ENCODE assay signal across 23 mouse cellular contexts in genomic region chr16:55691069-55691468, GRCm38 (mm10).
DNase-seq lines count a peak whose midpoint lies in the region; ATAC-seq and TF ChIP-seq lines count a peak whose summit lies in the region.
"Had no signal": no experiment of that assay in that cellular context is flagged by ENCODE, and none has a peak within 500 bp of the region (broad histone marks: within the 10 kb centered on the region; RNA-seq: fewer than 3 reads in every experiment).

No protein-coding gene starts in this region.

- H3K9ac ChIP-seq in liver, embryonic 16.5 days (ENCODE audit: low read depth, low read length) = no peak overlapping the region
- H3K9ac ChIP-seq in MEL (ENCODE audit: control insufficient read depth, low read depth, low read length, poor library complexity, severe bottlenecking) = no peak overlapping the region
- no peak overlapping the region for H3K9ac ChIP-seq in hindbrain, embryonic 16.5 days (ENCODE audit: low read depth, low read length)
- H3K9ac ChIP-seq: embryonic facial prominence, embryonic 15.5 days; neural tube, embryonic 12.5 days; stomach, embryonic 15.5 days had no signal

- 56% methylated on average over 2 of the region's 2 CpGs for WGBS in liver, embryonic 16.5 days (ENCODE audit: insufficient replicate concordance)
- WGBS in hindbrain, embryonic 16.5 days = 96% methylated on average over 2 of the region's 2 CpGs

- H3K4me2 ChIP-seq in liver, embryonic 16.5 days (ENCODE audit: low read depth, low read length) = no peak overlapping the region
- no peak overlapping the region for H3K4me2 ChIP-seq in hindbrain, embryonic 16.5 days (ENCODE audit: low read length)
- H3K4me2 ChIP-seq: embryonic facial prominence, embryonic 15.5 days; midbrain, embryonic 11.5 days; neural tube, embryonic 12.5 days; stomach, embryonic 15.5 days had no signal

- no peak for TF ChIP-seq CTCF in MEL (IDR thresholded peaks at IDR 0.05 in 2 of 3, conservative IDR thresholded peaks at IDR 0.05 in 1 of 3; ENCODE audit: control insufficient read depth in 1 of 3, insufficient read depth in 1 of 3, low read depth in 2 of 3, low read length in 3 of 3, poor library complexity in 1 of 3, severe bottlenecking in 1 of 3)

- H3K27ac ChIP-seq in liver, embryonic 16.5 days (ENCODE audit: low read length) = no peak overlapping the region
- H3K27ac ChIP-seq in MEL (ENCODE audit: control insufficient read depth, low read depth, low read length) = no peak overlapping the region
- no peak overlapping the region for H3K27ac ChIP-seq in hindbrain, embryonic 16.5 days (ENCODE audit: low read depth, low read length)
- H3K27ac ChIP-seq: embryonic facial prominence, embryonic 15.5 days; heart, embryonic 10.5 days; neural tube, embryonic 12.5 days; stomach, embryonic 15.5 days had no signal

- H3K4me3 ChIP-seq in liver, embryonic 16.5 days (ENCODE audit: low read depth, low read length) = no peak overlapping the region
- H3K4me3 ChIP-seq in MEL (ENCODE audit: control insufficient read depth in 1 of 2, insufficient read depth in 1 of 2, low read depth in 2 of 2, low read length in 2 of 2) = no peak overlapping the region
- no peak overlapping the region for H3K4me3 ChIP-seq in hindbrain, embryonic 16.5 days (ENCODE audit: low read length)
- H3K4me3 ChIP-seq: embryonic facial prominence, embryonic 15.5 days; heart, embryonic 10.5 days; neural tube, embryonic 12.5 days; stomach, embryonic 15.5 days had no signal

- ATAC-seq in liver, embryonic 16.5 days (ENCODE audit: low read depth) = peak; percentile 54
- ATAC-seq in hindbrain, embryonic 16.5 days = no peak
- ATAC-seq: forebrain, embryonic 16.5 days; inflammation-experienced regulatory T-cells, adult 6 months; Patski had no signal

- TF ChIP-seq POLR2A in MEL (IDR thresholded peaks at IDR 0.05; ENCODE audit: control insufficient read depth in 1 of 2, insufficient read depth in 1 of 2, low read depth in 1 of 2, low read length in 2 of 2, poor library complexity in 1 of 2) = no peak

- no peaks in the 10 kb centered on the region for H3K9me3 ChIP-seq in liver, embryonic 16.5 days (replicated peaks; ENCODE audit: control insufficient read depth, low read length)
- no peaks in the 10 kb centered on the region for H3K9me3 ChIP-seq in MEL (replicated peaks; ENCODE audit: insufficient read depth, low read length)
- no peaks in the 10 kb centered on the region for H3K9me3 ChIP-seq in hindbrain, embryonic 16.5 days (ENCODE audit: control insufficient read depth, low read length)
- H3K9me3 ChIP-seq: embryonic facial prominence, embryonic 15.5 days; heart, embryonic 10.5 days; neural tube, embryonic 12.5 days; stomach, embryonic 15.5 days had no signal

- no peaks in the 10 kb centered on the region for H3K36me3 ChIP-seq in liver, embryonic 16.5 days (ENCODE audit: control insufficient read depth, insufficient read depth)
- no peaks in the 10 kb centered on the region for H3K36me3 ChIP-seq in MEL (ENCODE audit: control insufficient read depth in 1 of 2, insufficient read depth in 2 of 2, low read length in 2 of 2)
- no peaks in the 10 kb centered on the region for H3K36me3 ChIP-seq in splenic B cell, adult 2 months (ENCODE audit: control insufficient read depth, insufficient read depth, low read length, poor library complexity, severe bottlenecking)
- no peaks in the 10 kb centered on the region for H3K36me3 ChIP-seq in hindbrain, embryonic 16.5 days (ENCODE audit: control insufficient read depth, insufficient read depth, low read length)
- H3K36me3 ChIP-seq: embryonic facial prominence, embryonic 15.5 days; heart, embryonic 10.5 days; neural tube, embryonic 12.5 days; stomach, embryonic 15.5 days had no signal

- no peaks in the 10 kb centered on the region for H3K27me3 ChIP-seq in liver, embryonic 16.5 days (ENCODE audit: control insufficient read depth, insufficient read depth, low read depth, low read length)
- peaks cover 0 to 1% of the 10 kb centered on the region in 2 experiments; a peak in 2 of 4 replicates for H3K27me3 ChIP-seq in MEL (ENCODE audit: control insufficient read depth in 1 of 2, insufficient read depth in 2 of 2, low read length in 2 of 2)
- H3K27me3 ChIP-seq in splenic B cell, adult 2 months (ENCODE audit: control insufficient read depth, insufficient read depth, low read length, poor library complexity, severe bottlenecking) = no peaks in the 10 kb centered on the region
- no peaks in the 10 kb centered on the region for H3K27me3 ChIP-seq in hindbrain, embryonic 16.5 days (replicated peaks; ENCODE audit: control insufficient read depth, insufficient read depth, low read length)
- H3K27me3 ChIP-seq: embryonic facial prominence, embryonic 15.5 days; neural tube, embryonic 12.5 days; Patski; stomach, embryonic 15.5 days had no signal

- DNase-seq in liver (no peak), MEL (ENCODE audit: low read depth, low spot score) (peak; percentile 14)
- DNase-seq in lung, postnatal 25 days (ENCODE audit: low spot score) = peak; percentile 24
- DNase-seq in splenic B cell, adult 2 months (ENCODE audit: low read depth, low spot score) = peak; percentile 24
- no peak for DNase-seq in adrenal gland, adult 2 months
- DNase-seq: adrenal gland, postnatal 10 days; B cell, adult 2 months; cerebellum, adult 11-12 months; cerebellum, postnatal 25 days; kidney, adult 2 months; kidney, postnatal 25 days; left cerebral cortex, postnatal 4 days; spleen, adult 18-20 months had no signal

- no peak for TF ChIP-seq RAD21 in MEL (IDR thresholded peaks at IDR 0.05; ENCODE audit: low read depth, low read length)

- TF ChIP-seq EP300 in MEL (IDR thresholded peaks at IDR 0.05; ENCODE audit: low read depth in 1 of 2, low read length in 2 of 2) = no peak

- H3K4me1 ChIP-seq in liver, embryonic 16.5 days (ENCODE audit: control insufficient read depth, low read depth, low read length) = no peaks in the 10 kb centered on the region
- H3K4me1 ChIP-seq in MEL (ENCODE audit: control insufficient read depth in 1 of 2, insufficient read depth in 2 of 2, low read length in 2 of 2) = no peaks in the 10 kb centered on the region; a peak in 1 of 4 replicates
- no peaks in the 10 kb centered on the region for H3K4me1 ChIP-seq in hindbrain, embryonic 16.5 days (ENCODE audit: control insufficient read depth, insufficient read depth, low read depth, low read length)
- H3K4me1 ChIP-seq: embryonic facial prominence, embryonic 15.5 days; heart, embryonic 10.5 days; neural tube, embryonic 12.5 days; stomach, embryonic 15.5 days had no signal

- H3K79me2 ChIP-seq in MEL (ENCODE audit: control insufficient read depth, insufficient read depth, low read length, poor library complexity) = no peaks in the 10 kb centered on the region

TF ChIP-seq in MEL, 35 proteins besides CTCF, POLR2A, EP300 and RAD21:
- TF ChIP-seq UBTF (IDR thresholded peaks at IDR 0.05; ENCODE audit: borderline replicate concordance, insufficient read depth, low read depth, low read length) (no peak), POLR2AphosphoS2 (IDR thresholded peaks at IDR 0.05; ENCODE audit: low read length) (no peak), ZC3H11A (IDR thresholded peaks at IDR 0.05; ENCODE audit: low read depth, low read length) (no peak), ZNF384 (IDR thresholded peaks at IDR 0.05; ENCODE audit: low read depth, low read length) (no peak)

Comparison
In these comparisons a context has a peak if more than half of its experiments do, and no peak if none do; other contexts are left out.
1. DNase-seq: peak in MEL (single experiment), lung, postnatal 25 days (single experiment) and splenic B cell, adult 2 months (single experiment); none in liver (single experiment) and adrenal gland, adult 2 months (single experiment).